Mouse (Mus musculus) ES-Bruce4 (cell line): Measurements from ENCODE around the gene Gm20532. TPM values are rescaled to one million over a fixed set of nuclear protein-coding genes. Genes with fewer than 3 reads are reported as not detected.

Source experiments
- H3K27ac ChIP-seq: 2 replicates; pipeline ENCODE4 v1.5.1; 2012; ENCODE audit warnings: low read length, inconsistent platforms; ENCODE audit not compliant: insufficient read depth
- H3K27me3 ChIP-seq: 2 replicates; pipeline ENCODE4 v1.6.1; 2012; ENCODE audit warnings: mild to moderate bottlenecking, low read length, inconsistent platforms; ENCODE audit not compliant: control insufficient read depth, poor library complexity, insufficient read depth, severe bottlenecking
- H3K36me3 ChIP-seq: 2 replicates; pipeline ENCODE4 v1.6.1; 2012; ENCODE audit warnings: inconsistent platforms, mild to moderate bottlenecking, low read length, moderate library complexity; ENCODE audit not compliant: control insufficient read depth, poor library complexity, insufficient read depth, severe bottlenecking
- H3K4me1 ChIP-seq: one replicate; pipeline ENCODE4 v1.8.1; 2011; ENCODE audit warnings: low read length; ENCODE audit not compliant: control insufficient read depth, insufficient read depth
- H3K4me3 ChIP-seq: 2 replicates; pipeline ENCODE4 v1.5.1; 2011; ENCODE audit warnings: low read depth, mild to moderate bottlenecking, low read length
- H3K9ac ChIP-seq: 2 replicates; pipeline ENCODE4 v1.6.1; 2012; ENCODE audit warnings: low read depth, mild to moderate bottlenecking, inconsistent platforms; ENCODE audit not compliant: poor library complexity, severe bottlenecking
- H3K9me3 ChIP-seq: replicated peaks from 2 replicates; pipeline ENCODE4 v1.6.1; 2012; ENCODE audit warnings: mild to moderate bottlenecking, low read length, inconsistent platforms; ENCODE audit not compliant: control insufficient read depth, poor library complexity, insufficient read depth, severe bottlenecking
- CTCF ChIP-seq: IDR thresholded peaks from one replicate; pipeline ENCODE4 v1.8.1; 2011; ENCODE audit warnings: low read depth, low read length
- EP300 ChIP-seq: IDR thresholded peaks from 2 replicates; pipeline ENCODE4 v1.6.1; 2011; ENCODE audit warnings: low read depth, low read length; ENCODE audit not compliant: insufficient read depth
- POLR2A ChIP-seq: IDR thresholded peaks from one replicate; pipeline ENCODE4 v1.8.1; 2011; ENCODE audit warnings: low read length; ENCODE audit not compliant: insufficient read depth
- polyA plus RNA-seq: library from polyadenylated mRNA; stranded (reverse); fragments of >200 nt; gene quantifications from 2 replicates; pipeline ENCODE4 v1.2.4, GENCODE M21; 2011; ENCODE audit warnings: low read depth; ENCODE audit not compliant: missing spikeins, insufficient read depth, insufficient read length

Gene Gm20532
- polyA plus RNA-seq, 1 experiment: not detected

DNA sequence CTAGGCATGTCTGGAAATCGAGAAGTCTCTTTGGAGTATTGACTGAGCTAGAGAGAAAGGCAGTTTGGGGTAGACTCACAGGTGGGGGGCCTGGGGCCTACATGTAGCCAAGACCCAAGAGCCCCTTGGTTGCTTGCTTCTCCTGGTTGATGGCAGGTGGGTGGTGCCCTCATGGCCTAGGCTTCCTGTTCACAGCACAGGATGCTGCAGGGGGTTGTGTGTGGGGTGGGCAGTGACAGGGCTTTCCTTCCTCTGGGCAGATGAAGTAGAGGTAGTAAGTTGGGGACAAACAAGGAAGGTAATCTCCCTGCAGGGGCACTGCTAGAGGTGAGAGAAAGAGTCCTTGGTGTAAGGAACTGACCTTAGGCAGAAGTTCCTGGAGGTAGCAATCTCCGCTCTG lies 34.4 kb upstream of the Gm20532 start:
- H3K27me3 ChIP-seq: no peaks in the 10 kb centered on the region
- H3K9ac ChIP-seq: no peak overlapping the region
- no peak for TF ChIP-seq POLR2A
- TF ChIP-seq EP300: no peak
- TF ChIP-seq CTCF: no peak
- no peak overlapping the region for H3K4me3 ChIP-seq
- H3K36me3 ChIP-seq: no peaks in the 10 kb centered on the region
- H3K9me3 ChIP-seq: no peaks in the 10 kb centered on the region
- H3K27ac ChIP-seq: 0 out of 2 replicates have a peak overlapping the region, but pooled peaks have one; percentile 12
- H3K4me1 ChIP-seq: peaks cover 3% of the 10 kb centered on the region

DNA sequence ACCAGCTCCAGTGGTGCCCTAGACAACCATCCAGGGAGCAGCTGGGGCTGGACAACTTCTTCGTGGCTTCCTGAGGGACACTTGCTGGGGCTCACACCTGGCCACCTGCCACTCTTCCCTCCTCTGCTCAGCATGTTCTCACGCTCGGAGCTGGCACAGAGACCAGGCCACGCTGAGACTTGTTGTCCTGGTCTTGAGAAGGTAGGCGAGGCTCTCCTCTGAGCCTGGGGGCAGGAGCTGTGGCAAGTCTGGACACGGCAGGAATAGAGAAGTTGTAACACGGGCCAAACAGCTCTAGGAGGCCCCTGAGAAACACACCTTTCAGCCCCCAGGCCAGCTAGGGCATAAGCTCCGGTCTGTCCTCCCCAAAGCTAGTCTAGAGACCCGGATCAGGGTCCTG lies 32.5 kb upstream of the Gm20532 start:
- H3K27ac ChIP-seq: no peak overlapping the region
- no peaks in the 10 kb centered on the region for H3K27me3 ChIP-seq
- H3K9me3 ChIP-seq: no peaks in the 10 kb centered on the region
- H3K9ac ChIP-seq: no peak overlapping the region
- TF ChIP-seq CTCF (no peak), EP300 (no peak), POLR2A (no peak)
- no peaks in the 10 kb centered on the region for H3K36me3 ChIP-seq
- H3K4me1 ChIP-seq: peaks cover 3% of the 10 kb centered on the region
- H3K4me3 ChIP-seq: no peak overlapping the region

- H3K9ac ChIP-seq: no peak overlapping the region
- no peak for TF ChIP-seq CTCF
- no peak for TF ChIP-seq POLR2A
- no peak for TF ChIP-seq EP300
- peaks cover 3% of the 10 kb centered on the region for H3K4me1 ChIP-seq
- H3K27ac ChIP-seq: no peak overlapping the region
- no peaks in the 10 kb centered on the region for H3K27me3 ChIP-seq
- H3K36me3 ChIP-seq: no peaks in the 10 kb centered on the region
- no peak overlapping the region for H3K4me3 ChIP-seq
- no peaks in the 10 kb centered on the region for H3K9me3 ChIP-seq
These were observed 31.4 kb upstream of the Gm20532 start for GRCm38 (mm10) chr2:26555076-26555475.

- peak overlapping the region; percentile 4 for H3K27ac ChIP-seq
- H3K4me1 ChIP-seq: peaks cover 3% of the 10 kb centered on the region
- no peak overlapping the region for H3K9ac ChIP-seq
- H3K27me3 ChIP-seq: no peaks in the 10 kb centered on the region
- TF ChIP-seq CTCF (no peak), EP300 (no peak), POLR2A (no peak)
- no peaks in the 10 kb centered on the region for H3K9me3 ChIP-seq
- no peak overlapping the region for H3K4me3 ChIP-seq
- H3K36me3 ChIP-seq: no peaks in the 10 kb centered on the region
These were observed 29.9 kb upstream of the Gm20532 start for GRCm38 (mm10) chr2:26556535-26556993.

DNA sequence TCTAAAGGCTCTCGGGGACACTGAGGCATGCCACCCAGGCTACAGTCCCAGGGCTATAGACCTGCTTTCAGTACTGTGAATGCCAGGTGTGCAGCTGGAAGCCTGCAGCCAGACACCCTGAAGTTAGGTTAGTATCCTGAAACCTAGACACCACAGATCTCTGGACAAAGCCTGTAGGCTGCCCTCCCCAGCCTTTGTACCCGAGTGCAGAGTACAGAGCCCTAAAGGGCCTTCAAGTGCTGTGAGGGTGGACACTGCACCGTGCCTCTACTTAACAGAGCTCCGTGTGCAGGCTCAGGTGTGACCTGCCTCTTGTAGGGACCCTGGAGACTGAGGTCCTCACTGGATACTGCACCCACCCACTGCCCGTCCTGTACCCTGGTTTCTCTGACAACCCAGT lies 25.9 kb upstream of the Gm20532 start:
- H3K27ac ChIP-seq: no peak overlapping the region
- no peaks in the 10 kb centered on the region for H3K36me3 ChIP-seq
- no peak overlapping the region for H3K4me3 ChIP-seq
- no peak for TF ChIP-seq EP300
- TF ChIP-seq CTCF: no peak
- no peak for TF ChIP-seq POLR2A
- H3K27me3 ChIP-seq: no peaks in the 10 kb centered on the region
- no peak overlapping the region for H3K9ac ChIP-seq
- H3K4me1 ChIP-seq: peaks cover 3% of the 10 kb centered on the region
- H3K9me3 ChIP-seq: no peaks in the 10 kb centered on the region

- no peak overlapping the region for H3K4me3 ChIP-seq
- H3K9ac ChIP-seq: no peak overlapping the region
- H3K27ac ChIP-seq: no peak overlapping the region
- TF ChIP-seq CTCF (peak; percentile 39), POLR2A (no peak), EP300 (no peak)
- no peaks in the 10 kb centered on the region for H3K9me3 ChIP-seq
- peaks cover under 1% of the 10 kb centered on the region for H3K4me1 ChIP-seq
- no peaks in the 10 kb centered on the region for H3K36me3 ChIP-seq
- no peaks in the 10 kb centered on the region for H3K27me3 ChIP-seq
These were observed 25.0 kb upstream of the Gm20532 start for GRCm38 (mm10) chr2:26561351-26562016.

- H3K4me3 ChIP-seq: no peak overlapping the region
- no peaks in the 10 kb centered on the region for H3K27me3 ChIP-seq
- TF ChIP-seq CTCF (peak; percentile 90), POLR2A (no peak)
- H3K9ac ChIP-seq: no peak overlapping the region
- no peak overlapping the region for H3K27ac ChIP-seq
- H3K4me1 ChIP-seq: no peaks in the 10 kb centered on the region
- H3K36me3 ChIP-seq: no peaks in the 10 kb centered on the region
- no peaks in the 10 kb centered on the region for H3K9me3 ChIP-seq
These were observed 20.2 kb upstream of the Gm20532 start for GRCm38 (mm10) chr2:26566221-26566620.
